Mouse (Mus musculus) neural tube, embryonic 13.5 days (tissue): Measurements from ENCODE around the gene Aldh3b3. TPM values are rescaled to one million over a fixed set of nuclear protein-coding genes. Genes with fewer than 3 reads are reported as not detected.
"Not testable (repeated sequence)": the region's sequence is repeated elsewhere in the genome, so short reads cannot be mapped to it uniquely, and the experiment has no call there.

Experiments used
- ATAC-seq: fragments of 200-750 bp; cut with Nextera tagmentation; 2 replicates; pipeline ENCODE4 v1.8.0; 2017; ENCODE audit warnings: low read depth, mild to moderate bottlenecking, moderate TSS enrichment, moderate library complexity
- H3K27ac ChIP-seq: fragments of 300-500 bp; sonication (generic); replicated peaks from 2 replicates; pipeline ENCODE4 v1.5.1; 2015; ENCODE audit warnings: moderate library complexity, mild to moderate bottlenecking, inconsistent platforms
- H3K27me3 ChIP-seq: fragments of 300-500 bp; sonication (generic); 2 replicates; pipeline ENCODE4 v1.6.1; 2015; ENCODE audit warnings: mild to moderate bottlenecking, inconsistent platforms
- H3K36me3 ChIP-seq: fragments of 300-500 bp; sonication (generic); 2 replicates; pipeline ENCODE4 v1.6.1; 2015; ENCODE audit warnings: mild to moderate bottlenecking, inconsistent platforms
- H3K4me1 ChIP-seq: fragments of 300-500 bp; sonication (generic); replicated peaks from 2 replicates; pipeline ENCODE4 v1.6.1; 2015; ENCODE audit warnings: inconsistent platforms
- H3K4me2 ChIP-seq: fragments of 300-500 bp; sonication (generic); 2 replicates; pipeline ENCODE4 v1.6.1; 2015; ENCODE audit warnings: inconsistent platforms, mild to moderate bottlenecking, moderate library complexity
- H3K4me3 ChIP-seq: fragments of 300-500 bp; sonication (generic); 2 replicates; pipeline ENCODE4 v1.5.1; 2015; ENCODE audit warnings: mild to moderate bottlenecking, inconsistent platforms
- H3K9ac ChIP-seq: fragments of 300-500 bp; sonication (generic); 2 replicates; pipeline ENCODE4 v1.6.1; 2015; ENCODE audit warnings: moderate library complexity, mild to moderate bottlenecking, inconsistent platforms
- H3K9me3 ChIP-seq: fragments of 300-500 bp; sonication (generic); 2 replicates; pipeline ENCODE4 v1.6.1; 2016; ENCODE audit warnings: inconsistent platforms
- WGBS: fragments of 180-500 bp; shearing (Covaris S2); methylation state at CpG from one replicate; pipeline ENCODE4 v1.1.7; 2015; 5-methylcytosine and 5-hydroxymethylcytosine counted together
- polyA plus RNA-seq: library from polyadenylated mRNA; unstranded; fragments of >200 nt; fragmentation: Nextera tagmentation; extraction: Ambion mirVana; gene quantifications from 2 replicates; pipeline ENCODE4 v1.2.1, GENCODE M21; 2015

Aldh3b3 gene
- polyA plus RNA-seq, 1 experiment from 2014 or later: not detected

GRCm38 (mm10) chr19:3942986-3943735, 15.3 kb upstream of the Aldh3b3 start:
- 26% methylated on average over 27 of the region's 27 CpGs for WGBS
- Histone ChIP-seq H3K9me3 (no peaks in the 10 kb centered on the region), H3K4me3 (no peak overlapping the region), H3K27me3 (peaks cover 13% of the 10 kb centered on the region; the same call in 1 of the 2 replicates), H3K4me2 (no peak overlapping the region), H3K36me3 (no peaks in the 10 kb centered on the region), H3K9ac (no peak overlapping the region), H3K27ac (no peak overlapping the region), H3K4me1 (no peaks in the 10 kb centered on the region; the same call in 1 of the 2 replicates)
- ATAC-seq: no peak

GRCm38 (mm10) chr19:3945872-3946564, 12.4 kb upstream of the Aldh3b3 start:
- no peaks in the 10 kb centered on the region for H3K36me3 ChIP-seq
- 37% methylated on average over 10 of the region's 10 CpGs for WGBS
- H3K9me3 ChIP-seq: no peaks in the 10 kb centered on the region
- no peak for ATAC-seq
- no peaks in the 10 kb centered on the region; the same call in 1 of the 2 replicates for H3K4me1 ChIP-seq
- no peak overlapping the region for H3K4me3 ChIP-seq
- H3K4me2 ChIP-seq: no peak overlapping the region
- H3K9ac ChIP-seq: no peak overlapping the region
- no peak overlapping the region for H3K27ac ChIP-seq
- peaks cover 13% of the 10 kb centered on the region; the same call in 1 of the 2 replicates for H3K27me3 ChIP-seq

- Histone ChIP-seq H3K27ac (no peak overlapping the region), H3K4me3 (no peak overlapping the region), H3K27me3 (peaks cover 13% of the 10 kb centered on the region; the same call in 1 of the 2 replicates), H3K36me3 (no peaks in the 10 kb centered on the region), H3K9ac (no peak overlapping the region), H3K9me3 (no peaks in the 10 kb centered on the region), H3K4me1 (no peaks in the 10 kb centered on the region; the same call in 1 of the 2 replicates), H3K4me2 (no peak overlapping the region)
- WGBS: 16% methylated on average over 2 of the region's 2 CpGs
- ATAC-seq: peak; percentile 53; the same call in 1 of the 2 replicates
Measured at GRCm38 (mm10) chr19:3946715-3947114, 11.7 kb upstream of the Aldh3b3 start.

- Histone ChIP-seq H3K4me3 (no peak overlapping the region), H3K27ac (no peak overlapping the region), H3K4me1 (no peaks in the 10 kb centered on the region; the same call in 1 of the 2 replicates), H3K27me3 (peaks cover 13% of the 10 kb centered on the region; the same call in 1 of the 2 replicates), H3K4me2 (no peak overlapping the region), H3K9ac (no peak overlapping the region), H3K9me3 (no peaks in the 10 kb centered on the region), H3K36me3 (no peaks in the 10 kb centered on the region)
- 77% methylated on average over 3 of the region's 3 CpGs for WGBS
- no peak for ATAC-seq
Measured at GRCm38 (mm10) chr19:3947813-3948212, 10.6 kb upstream of the Aldh3b3 start.

- Histone ChIP-seq H3K27me3 (peaks cover 5% of the 10 kb centered on the region; the same call in 1 of the 2 replicates), H3K4me2 (no peak overlapping the region), H3K4me3 (no peak overlapping the region), H3K9ac (no peak overlapping the region), H3K27ac (no peak overlapping the region), H3K4me1 (no peaks in the 10 kb centered on the region), H3K9me3 (no peaks in the 10 kb centered on the region), H3K36me3 (no peaks in the 10 kb centered on the region)
- no peak for ATAC-seq
- WGBS: 73% methylated on average over 14 of the region's 14 CpGs
Measured at GRCm38 (mm10) chr19:3948546-3948945, 9.9 kb upstream of the Aldh3b3 start.

- no peak overlapping the region for H3K9ac ChIP-seq
- no peak overlapping the region for H3K27ac ChIP-seq
- H3K4me3 ChIP-seq: no peak overlapping the region
- no peaks in the 10 kb centered on the region for H3K9me3 ChIP-seq
- no peaks in the 10 kb centered on the region for H3K27me3 ChIP-seq
- ATAC-seq: no peak
- H3K4me1 ChIP-seq: no peaks in the 10 kb centered on the region
- no peak overlapping the region for H3K4me2 ChIP-seq
- WGBS: 78% methylated on average over 3 of the region's 3 CpGs
- no peaks in the 10 kb centered on the region for H3K36me3 ChIP-seq
Measured at GRCm38 (mm10) chr19:3950331-3950730, 8.1 kb upstream of the Aldh3b3 start.

GRCm38 (mm10) chr19:3951461-3951860, 7.0 kb upstream of the Aldh3b3 start:
- Histone ChIP-seq H3K27ac (no peak overlapping the region), H3K36me3 (no peaks in the 10 kb centered on the region), H3K9me3 (no peaks in the 10 kb centered on the region), H3K4me3 (no peak overlapping the region), H3K4me2 (no peak overlapping the region), H3K27me3 (no peaks in the 10 kb centered on the region), H3K9ac (no peak overlapping the region), H3K4me1 (no peaks in the 10 kb centered on the region)
- no peak for ATAC-seq

- ATAC-seq: no peak
- whole genome bisulfite sequencing: 56% methylated on average over 1 of the region's 1 CpGs
Measured at GRCm38 (mm10) chr19:3952099-3952498, 6.3 kb upstream of the Aldh3b3 start.

GRCm38 (mm10) chr19:3955033-3955432, 3.4 kb upstream of the Aldh3b3 start:
- 75% methylated on average over 3 of the region's 3 CpGs for WGBS
- Histone ChIP-seq H3K36me3 (no peaks in the 10 kb centered on the region), H3K4me1 (no peaks in the 10 kb centered on the region), H3K4me2 (no peak overlapping the region), H3K9me3 (no peaks in the 10 kb centered on the region), H3K27ac (no peak overlapping the region), H3K9ac (no peak overlapping the region), H3K27me3 (no peaks in the 10 kb centered on the region), H3K4me3 (no peak overlapping the region)
- ATAC-seq: no peak

More at GRCm38 (mm10) chr19:3952099-3952498, 6.3 kb upstream of the Aldh3b3 start:
- H3K4me2 ChIP-seq: no peak overlapping the region
- no peak overlapping the region for H3K9ac ChIP-seq
- no peaks in the 10 kb centered on the region for H3K4me1 ChIP-seq
- H3K27ac ChIP-seq: no peak overlapping the region
- no peaks in the 10 kb centered on the region for H3K27me3 ChIP-seq
- no peaks in the 10 kb centered on the region for H3K36me3 ChIP-seq
- H3K4me3 ChIP-seq: no peak overlapping the region
- no peaks in the 10 kb centered on the region for H3K9me3 ChIP-seq

- H3K4me3 ChIP-seq: no peak overlapping the region
- no peaks in the 10 kb centered on the region for H3K27me3 ChIP-seq
- ATAC-seq: no peak
- no peaks in the 10 kb centered on the region for H3K36me3 ChIP-seq
- no peaks in the 10 kb centered on the region for H3K9me3 ChIP-seq
- no peak overlapping the region for H3K4me2 ChIP-seq
- H3K9ac ChIP-seq: no peak overlapping the region
- no peaks in the 10 kb centered on the region for H3K4me1 ChIP-seq
- no peak overlapping the region for H3K27ac ChIP-seq
- 60% methylated on average over 4 of the region's 4 CpGs for WGBS
Measured at GRCm38 (mm10) chr19:3955804-3956203, 2.6 kb upstream of the Aldh3b3 start.

GRCm38 (mm10) chr19:3957296-3958036, 979 bp upstream of the Aldh3b3 start:
- H3K36me3 ChIP-seq, H3K4me3 ChIP-seq, H3K4me1 ChIP-seq, H3K27ac ChIP-seq, H3K9me3 ChIP-seq, H3K27me3 ChIP-seq, H3K4me2 ChIP-seq, H3K9ac ChIP-seq, ATAC-seq: not testable (repeated sequence)
- 80% methylated on average over 5 of the region's 5 CpGs for WGBS

- Histone ChIP-seq H3K27me3 (no peaks in the 10 kb centered on the region), H3K27ac (no peak overlapping the region), H3K4me3 (no peak overlapping the region), H3K9me3 (no peaks in the 10 kb centered on the region), H3K4me2 (no peak overlapping the region), H3K36me3 (no peaks in the 10 kb centered on the region), H3K4me1 (no peaks in the 10 kb centered on the region), H3K9ac (no peak overlapping the region)
- ATAC-seq: no peak
Measured at GRCm38 (mm10) chr19:3959030-3959429, 585 bp downstream of the Aldh3b3 start.
